Mouse (Mus musculus): ENCODE data around the gene Mapk9.

DNA sequence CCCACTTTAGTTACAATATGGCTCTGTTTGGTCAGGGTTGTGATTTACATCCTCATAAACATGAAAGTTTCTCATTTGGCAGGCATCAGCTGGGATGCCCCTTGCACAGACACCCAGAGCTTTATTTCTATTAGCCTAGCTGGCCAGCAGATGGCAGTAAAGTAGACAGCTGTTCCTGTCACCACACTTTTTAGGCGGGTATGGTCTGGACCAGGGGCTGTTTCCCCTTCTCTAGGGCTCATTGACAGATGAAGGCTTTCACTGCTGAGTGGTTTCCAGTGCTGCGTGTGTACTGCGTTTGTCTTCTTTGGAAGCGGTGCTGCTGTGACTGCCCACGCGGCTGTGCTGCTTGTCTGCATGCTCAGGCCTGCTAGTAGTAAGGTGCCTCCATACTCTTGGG, 25.4 kb downstream of the Mapk9 start:
- TF ChIP-seq ZC3H11A (IDR thresholded peaks at IDR 0.05; ENCODE audit: borderline replicate concordance, low read depth, low read length), result no peak
- TF ChIP-seq ZNF384 (IDR thresholded peaks at IDR 0.05; ENCODE audit: low read depth, low read length), result no peak
